Mouse (Mus musculus) cerebellum, adult 2 months (tissue): ENCODE measurements at regions not wholly inside any gene's neighbourhood (a gene's known extent, or its start where the extent isn't known, plus 50 kb on each side); places are given as distances from the start of the nearest gene placed in this dataset.

Source experiments
- CTCF ChIP-seq: fragments of 200-500 bp; IDR thresholded peaks from 2 replicates; pipeline ENCODE4 v1.5.1; 2011; ENCODE audit warnings: low read depth, mild to moderate bottlenecking, control low read depth, low read length, moderate library complexity, borderline replicate concordance; ENCODE audit not compliant: insufficient read depth
- POLR2A ChIP-seq: fragments of 200-500 bp; IDR thresholded peaks from 2 replicates; pipeline ENCODE4 v1.6.1; 2011; ENCODE audit warnings: low read length, control low read depth, borderline replicate concordance; ENCODE audit not compliant: insufficient read depth

DNA sequence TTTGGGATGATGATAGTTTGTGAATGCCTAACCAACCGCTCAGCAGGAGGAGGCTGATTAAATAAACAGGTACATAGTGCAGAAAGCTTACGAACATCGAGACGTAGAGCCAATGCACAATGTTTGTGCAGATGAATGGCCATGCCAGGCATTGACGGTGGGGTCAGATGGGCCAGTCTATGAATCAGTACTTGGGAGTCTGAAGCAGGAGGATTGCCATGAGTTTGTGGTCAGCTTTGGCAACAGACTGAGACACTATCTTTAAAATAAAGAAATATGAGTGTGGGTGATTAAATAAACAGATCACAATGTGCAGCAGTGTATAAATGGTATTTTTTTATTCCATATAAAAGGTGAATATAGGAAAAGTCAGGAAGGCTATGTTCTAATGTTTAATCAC is 90.4 kb upstream of the Zfp366 start:
- TF ChIP-seq CTCF = no peak
- no peak for TF ChIP-seq POLR2A
